Comparison of ENCODE assay signal across 16 mouse cellular contexts in genomic region chr13:101450501-101450900, GRCm38 (mm10).
DNase-seq lines count a peak whose midpoint lies in the region; ATAC-seq and TF ChIP-seq lines count a peak whose summit lies in the region.
"Had no signal": no experiment of that assay in that cellular context is flagged by ENCODE, and none has a peak within 500 bp of the region (broad histone marks: within the 10 kb centered on the region; RNA-seq: fewer than 3 reads in every experiment).

No protein-coding gene starts in this region.

- no peaks in the 10 kb centered on the region for H3K4me1 ChIP-seq in forebrain, embryonic 14.5 days (ENCODE audit: control insufficient read depth, insufficient read depth, low read length)
- H3K4me1 ChIP-seq in forebrain, embryonic 10.5 days = no peaks in the 10 kb centered on the region
- H3K4me1 ChIP-seq in kidney, embryonic 16.5 days (ENCODE audit: insufficient read depth, low read length) = no peaks in the 10 kb centered on the region
- no peaks in the 10 kb centered on the region for H3K4me1 ChIP-seq in hindbrain, postnatal 0 days (ENCODE audit: insufficient read depth, low read length)
- H3K4me1 ChIP-seq: liver, embryonic 15.5 days had no signal

- no peak for TF ChIP-seq POLR2A in brain, embryonic 14.5 days (IDR thresholded peaks at IDR 0.05; ENCODE audit: borderline replicate concordance, extremely low read depth, insufficient read depth, insufficient read length, poor library complexity, severe bottlenecking)

- no peak for TF ChIP-seq CTCF in brain, embryonic 14.5 days (IDR thresholded peaks at IDR 0.05; ENCODE audit: borderline replicate concordance, extremely low read depth, insufficient read depth, insufficient read length)
- TF ChIP-seq CTCF in hindbrain, postnatal 0 days (IDR thresholded peaks at IDR 0.05; ENCODE audit: low read depth) = no peak

- H3K27me3 ChIP-seq in forebrain, embryonic 14.5 days (replicated peaks; ENCODE audit: control insufficient read depth, insufficient read depth, low read length) = no peaks in the 10 kb centered on the region
- H3K27me3 ChIP-seq in forebrain, embryonic 10.5 days (ENCODE audit: poor library complexity, severe bottlenecking) = no peaks in the 10 kb centered on the region
- H3K27me3 ChIP-seq in kidney, embryonic 16.5 days (ENCODE audit: insufficient read depth, low read length) = no peaks in the 10 kb centered on the region
- no peaks in the 10 kb centered on the region for H3K27me3 ChIP-seq in hindbrain, postnatal 0 days (ENCODE audit: insufficient read depth, low read length)
- H3K27me3 ChIP-seq: liver, embryonic 15.5 days had no signal

- H3K9ac ChIP-seq in forebrain, embryonic 14.5 days (ENCODE audit: low read length) = no peak overlapping the region
- no peak overlapping the region for H3K9ac ChIP-seq in kidney, embryonic 16.5 days (replicated peaks; ENCODE audit: low read length)
- H3K9ac ChIP-seq in hindbrain, postnatal 0 days (replicated peaks; ENCODE audit: low read length) = no peak overlapping the region
- H3K9ac ChIP-seq: hindbrain, embryonic 14.5 days; liver, embryonic 15.5 days had no signal

- H3K4me2 ChIP-seq in forebrain, embryonic 14.5 days (ENCODE audit: low read length) = no peak overlapping the region
- no peak overlapping the region for H3K4me2 ChIP-seq in kidney, embryonic 16.5 days (replicated peaks; ENCODE audit: low read depth, low read length)
- no peak overlapping the region for H3K4me2 ChIP-seq in hindbrain, postnatal 0 days (ENCODE audit: low read depth, low read length)
- H3K4me2 ChIP-seq: hindbrain, embryonic 14.5 days; liver, embryonic 15.5 days had no signal

- H3K27ac ChIP-seq in forebrain, embryonic 14.5 days (ENCODE audit: low read depth, low read length) = no peak overlapping the region
- H3K27ac ChIP-seq in forebrain, embryonic 10.5 days = no peak overlapping the region
- H3K27ac ChIP-seq in kidney, embryonic 16.5 days (ENCODE audit: low read length) = no peak overlapping the region
- no peak overlapping the region for H3K27ac ChIP-seq in hindbrain, postnatal 0 days
- H3K27ac ChIP-seq: hindbrain, embryonic 14.5 days; liver, embryonic 15.5 days; macrophage had no signal

- 63% methylated on average over 6 of the region's 6 CpGs for WGBS in forebrain, embryonic 14.5 days
- 91% methylated on average over 6 of the region's 6 CpGs for WGBS in forebrain, embryonic 10.5 days
- 87% methylated on average over 6 of the region's 6 CpGs for WGBS in kidney, embryonic 16.5 days
- 69% methylated on average over 6 of the region's 6 CpGs for WGBS in hindbrain, postnatal 0 days

- no peak overlapping the region for H3K4me3 ChIP-seq in forebrain, embryonic 14.5 days (ENCODE audit: low read depth, low read length)
- no peak overlapping the region for H3K4me3 ChIP-seq in forebrain, embryonic 10.5 days
- no peak overlapping the region for H3K4me3 ChIP-seq in kidney, embryonic 16.5 days (ENCODE audit: low read length)
- no peak overlapping the region for H3K4me3 ChIP-seq in hindbrain, postnatal 0 days (ENCODE audit: low read length)
- H3K4me3 ChIP-seq: liver, embryonic 15.5 days had no signal

- ATAC-seq in forebrain, embryonic 14.5 days = no peak
- ATAC-seq in kidney, embryonic 16.5 days (ENCODE audit: low FRiP score, low TSS enrichment) = no peak
- ATAC-seq in hindbrain, postnatal 0 days = no peak

- no peaks in the 10 kb centered on the region for H3K36me3 ChIP-seq in forebrain, embryonic 14.5 days (ENCODE audit: control insufficient read depth, insufficient read depth, low read length)
- no peaks in the 10 kb centered on the region for H3K36me3 ChIP-seq in forebrain, embryonic 10.5 days (replicated peaks)
- H3K36me3 ChIP-seq in kidney, embryonic 16.5 days (ENCODE audit: insufficient read depth, low read length) = no peaks in the 10 kb centered on the region
- H3K36me3 ChIP-seq in hindbrain, postnatal 0 days (ENCODE audit: insufficient read depth, low read length) = no peaks in the 10 kb centered on the region
- H3K36me3 ChIP-seq: liver, embryonic 15.5 days had no signal

- H3K9me3 ChIP-seq in forebrain, embryonic 14.5 days (replicated peaks; ENCODE audit: control insufficient read depth, low read length) = no peaks in the 10 kb centered on the region
- H3K9me3 ChIP-seq in forebrain, embryonic 10.5 days = no peaks in the 10 kb centered on the region
- no peaks in the 10 kb centered on the region for H3K9me3 ChIP-seq in kidney, embryonic 16.5 days (ENCODE audit: low read length)
- no peaks in the 10 kb centered on the region for H3K9me3 ChIP-seq in hindbrain, postnatal 0 days (ENCODE audit: low read length)
- H3K9me3 ChIP-seq: liver, embryonic 15.5 days had no signal

- DNase-seq in forebrain, embryonic 14.5 days (ENCODE audit: low spot score) = peak; percentile 24
- no peak for DNase-seq in forebrain, embryonic 10.5 days (ENCODE audit: extremely low spot score, low spot score)
- peak; percentile 36 for DNase-seq in brain, embryonic 14.5 days (ENCODE audit: low read depth)
- DNase-seq in cerebellum, postnatal 36 days = peak; percentile 35 to 67
- peak; percentile 43 to 56 for DNase-seq in left cerebral cortex, adult 9 months (ENCODE audit: low spot score in 2 of 2)
- no peak for DNase-seq in adrenal gland, postnatal 14 days
- no peak for DNase-seq in hindbrain, postnatal 0 days (ENCODE audit: low spot score)
- DNase-seq: adrenal gland, postnatal 36 days; embryo, embryonic 11 days; kidney, adult 8-10 months; midbrain, embryonic 14.5 days; thymus, adult 2 months had no signal

Comparison
In these comparisons a context has a peak if more than half of its experiments do, and no peak if none do; other contexts are left out.
1. DNase-seq: peak in forebrain, embryonic 14.5 days (single experiment), brain, embryonic 14.5 days (single experiment), cerebellum, postnatal 36 days (2 of 2) and left cerebral cortex, adult 9 months (2 of 2); none in forebrain, embryonic 10.5 days (single experiment), adrenal gland, postnatal 14 days (single experiment) and hindbrain, postnatal 0 days (single experiment).